Mouse (Mus musculus) adrenal gland, postnatal 14 days (tissue): ENCODE measurements around the gene Snx29. TPM values are rescaled to one million over a fixed set of nuclear protein-coding genes. Genes with fewer than 3 reads are reported as not detected.

Experiments used
- DNase-seq: peaks from one replicate; pipeline ENCODE4 v3.0.0; 2021; ENCODE audit warnings: mixed read lengths
- total RNA-seq: library from RNA; stranded (reverse); gene quantifications from 2 replicates; pipeline ENCODE4 v1.2.3, GENCODE M21; 2021

Gene Snx29
- total RNA-seq, 1 experiment from 2014 or later, result 17.2 TPM

DNA sequence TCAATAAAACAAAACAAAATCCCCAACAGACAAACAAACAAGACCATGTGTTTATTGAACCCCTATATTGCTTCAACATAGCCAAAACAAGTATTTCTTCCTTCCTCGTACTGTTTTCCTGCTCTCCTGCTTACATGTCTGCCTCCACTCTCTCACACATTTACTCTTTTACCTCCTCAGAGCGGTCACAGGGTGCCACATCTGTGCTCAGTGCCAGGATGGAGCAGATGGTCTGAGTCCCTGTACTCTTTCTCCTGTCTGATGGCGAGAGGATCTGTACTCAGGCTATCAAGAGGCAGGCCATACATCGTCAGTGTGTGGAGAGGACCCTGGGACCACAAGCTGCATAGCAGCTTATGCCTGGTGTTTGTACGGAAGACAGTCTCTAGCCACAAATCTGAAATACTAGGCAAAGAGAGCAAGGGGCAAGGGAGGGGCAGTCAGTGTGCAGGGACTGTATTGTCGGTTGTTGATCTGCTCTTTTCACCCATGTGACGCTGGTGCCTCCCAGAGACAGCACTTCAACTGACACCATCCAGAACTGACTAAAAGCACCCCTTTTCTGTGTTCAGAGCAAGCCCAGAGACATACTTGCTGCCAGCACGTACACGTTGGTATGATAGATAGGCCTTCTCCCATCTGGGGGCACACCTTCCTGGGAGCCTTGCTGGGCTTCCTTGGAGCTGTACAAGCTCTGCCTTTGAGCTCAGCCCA lies 368.9 kb downstream of the Snx29 start:
- no peak for DNase-seq

DNA sequence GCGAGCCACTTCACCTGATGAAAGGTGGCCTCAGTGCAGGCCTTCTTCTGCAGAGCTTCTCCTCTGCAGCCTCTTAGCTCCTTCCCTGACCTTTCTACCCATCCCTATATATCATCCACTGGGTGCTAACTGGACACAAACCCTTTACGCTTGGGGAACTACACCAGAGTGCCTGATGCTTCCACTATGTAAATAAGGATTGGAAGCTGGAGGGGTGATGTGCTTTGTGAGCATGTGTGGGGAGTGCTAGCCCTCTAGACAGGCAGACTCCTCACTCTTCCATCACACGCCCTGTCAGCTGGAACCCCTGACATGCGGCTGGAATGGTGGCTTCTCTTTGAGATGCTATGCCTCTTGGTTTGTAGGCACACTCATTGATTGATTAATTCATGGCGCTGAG lies 370.0 kb downstream of the Snx29 start:
- no peak for DNase-seq

DNA sequence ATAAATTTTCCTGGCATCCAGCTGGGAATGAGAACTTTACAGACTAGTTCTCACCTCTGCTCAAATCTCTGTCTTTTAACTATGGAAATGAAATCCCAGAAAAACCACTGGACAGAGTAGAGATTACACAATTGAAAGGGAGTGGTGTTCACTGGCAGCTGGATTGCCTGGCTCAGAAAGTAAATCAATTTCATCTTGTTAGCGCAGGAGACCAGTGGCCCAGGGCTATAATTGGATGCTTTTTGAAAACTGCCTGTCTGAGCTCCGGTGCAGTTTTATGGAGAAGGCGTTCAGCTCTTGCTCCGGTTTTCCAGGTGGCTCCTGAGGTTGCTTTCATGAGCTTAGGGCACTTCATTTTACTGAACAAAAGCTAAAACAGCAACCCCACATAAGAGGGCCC lies 371.7 kb downstream of the Snx29 start:
- no peak for DNase-seq

DNA sequence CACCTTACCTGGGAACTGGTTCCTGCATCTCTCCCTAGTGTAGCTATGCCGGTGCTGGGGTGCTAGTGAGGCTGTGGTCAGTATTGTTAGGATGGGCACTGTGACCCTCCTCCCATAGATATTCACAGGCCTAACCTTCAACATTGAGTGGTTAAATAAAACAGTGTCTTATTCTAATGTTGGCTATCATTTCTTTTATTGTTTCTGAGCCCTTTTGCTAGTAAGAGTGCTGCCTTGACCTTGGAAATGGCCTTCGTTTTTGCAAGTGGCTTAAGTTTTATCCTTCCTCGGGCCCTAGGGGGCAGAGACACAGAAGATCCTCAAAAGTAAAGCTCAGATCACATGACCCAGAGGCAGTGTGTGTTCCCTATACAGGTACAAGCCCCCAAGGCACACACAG lies 374.1 kb downstream of the Snx29 start:
- DNase-seq, result no peak

DNA sequence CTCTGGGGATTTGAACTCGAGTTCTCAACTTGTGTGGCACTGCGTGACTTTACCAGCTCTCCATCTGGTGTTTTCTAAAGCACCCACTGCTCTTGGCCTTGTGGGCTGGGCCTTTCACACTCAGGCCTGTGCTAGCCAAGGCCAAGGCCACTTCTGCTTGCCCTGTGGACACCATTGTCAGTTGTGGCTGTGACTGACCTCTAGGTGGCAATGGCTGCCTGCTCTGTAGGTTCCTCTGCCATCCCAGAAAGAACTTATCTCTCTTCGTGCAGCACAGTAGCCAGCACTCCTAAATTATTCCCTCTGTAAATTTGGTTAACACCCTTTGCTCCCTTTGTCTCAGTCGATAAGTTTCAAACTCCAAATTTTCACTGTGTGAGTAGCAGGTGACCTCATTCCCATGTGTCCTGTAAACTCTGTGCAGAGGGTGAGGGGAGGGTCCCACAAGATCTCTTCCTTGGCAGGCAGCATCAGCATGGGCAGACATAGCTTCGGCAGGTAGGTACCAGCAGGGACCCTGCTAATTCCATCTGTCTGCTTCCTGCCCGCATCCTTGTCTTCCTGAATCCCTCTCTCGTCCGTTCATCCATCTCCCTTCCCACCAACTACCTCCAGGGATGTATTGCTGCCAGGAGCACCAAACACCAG lies 375.1 kb downstream of the Snx29 start:
- DNase-seq, result peak; percentile 73

DNA sequence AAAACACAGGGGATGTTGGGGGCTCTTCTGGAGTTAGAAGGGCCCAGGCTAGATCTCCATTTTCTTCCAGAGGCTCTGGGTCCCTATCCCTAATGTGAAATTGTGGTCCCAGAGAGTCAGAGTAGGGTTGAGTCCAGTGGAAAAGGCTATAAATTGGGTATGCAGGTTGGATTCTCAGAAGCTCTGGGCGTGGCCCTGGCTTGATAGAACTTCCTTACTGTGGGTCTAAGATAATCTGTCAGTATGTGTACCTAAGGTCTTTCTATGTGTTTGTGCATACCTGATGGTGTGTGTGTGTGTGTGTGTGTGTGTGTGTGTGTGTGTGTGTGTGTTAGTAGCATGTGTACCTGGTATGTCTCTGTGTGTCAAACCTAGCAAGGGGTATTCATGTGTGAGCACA lies 378.9 kb downstream of the Snx29 start:
- DNase-seq, result no peak

DNA sequence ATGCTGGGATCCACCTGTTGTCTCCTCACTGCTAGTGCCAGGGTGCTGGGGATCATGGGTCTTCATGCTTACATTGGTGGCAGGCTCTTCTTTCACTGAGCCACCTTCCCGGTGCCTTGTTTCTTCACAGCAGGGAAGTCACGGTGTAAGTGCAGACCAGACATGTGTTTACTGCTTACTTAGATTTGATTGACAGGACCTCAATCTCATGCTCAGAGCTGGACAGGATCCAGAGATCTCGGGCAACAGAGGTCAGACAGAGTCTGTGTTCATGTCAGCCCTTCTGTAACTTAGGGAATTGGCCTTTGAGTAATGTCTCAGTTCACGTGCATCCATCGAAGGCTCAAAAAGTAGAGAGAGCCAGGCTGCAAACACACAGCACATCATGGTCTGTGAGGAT lies 381.4 kb downstream of the Snx29 start:
- DNase-seq, result no peak

DNA sequence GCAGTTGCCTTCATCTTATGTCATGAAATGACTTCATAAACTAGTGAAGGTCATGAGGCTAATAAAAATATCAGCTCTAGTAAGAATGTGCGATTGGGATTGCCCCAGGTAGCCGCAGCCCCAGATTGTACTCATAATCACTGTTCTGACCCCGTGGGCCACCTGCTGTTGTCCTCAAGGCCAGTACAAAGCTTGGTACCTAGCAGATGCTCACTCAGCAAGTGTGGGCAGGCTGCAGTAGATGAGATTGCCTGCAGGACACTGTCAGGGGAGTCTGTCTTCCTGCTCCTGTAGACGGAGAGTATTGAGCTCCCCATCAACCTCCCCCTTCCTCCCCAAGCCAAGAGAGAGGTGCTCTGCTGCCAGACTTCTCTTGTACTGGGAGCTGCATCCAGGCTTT lies 382.7 kb downstream of the Snx29 start:
- DNase-seq, result no peak

DNA sequence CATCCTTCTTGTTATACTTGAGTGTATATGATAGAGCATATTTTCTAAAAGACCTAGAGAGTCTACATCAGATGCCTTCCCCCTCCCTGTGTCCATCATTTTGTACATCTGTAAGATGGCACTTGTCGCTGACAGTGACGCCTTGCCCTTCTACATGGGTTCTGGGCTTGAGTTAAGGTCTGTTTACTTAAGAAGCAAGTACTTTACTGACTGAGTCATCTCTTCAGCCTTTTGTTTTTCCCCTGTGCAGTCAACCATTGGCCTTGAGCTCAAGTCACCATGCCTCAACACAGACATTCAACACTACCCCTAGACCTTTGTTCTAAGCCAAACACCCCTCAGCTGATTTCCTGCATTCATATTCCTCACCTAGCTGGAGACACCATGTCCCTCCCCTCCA lies 385.4 kb downstream of the Snx29 start:
- no peak for DNase-seq

DNA sequence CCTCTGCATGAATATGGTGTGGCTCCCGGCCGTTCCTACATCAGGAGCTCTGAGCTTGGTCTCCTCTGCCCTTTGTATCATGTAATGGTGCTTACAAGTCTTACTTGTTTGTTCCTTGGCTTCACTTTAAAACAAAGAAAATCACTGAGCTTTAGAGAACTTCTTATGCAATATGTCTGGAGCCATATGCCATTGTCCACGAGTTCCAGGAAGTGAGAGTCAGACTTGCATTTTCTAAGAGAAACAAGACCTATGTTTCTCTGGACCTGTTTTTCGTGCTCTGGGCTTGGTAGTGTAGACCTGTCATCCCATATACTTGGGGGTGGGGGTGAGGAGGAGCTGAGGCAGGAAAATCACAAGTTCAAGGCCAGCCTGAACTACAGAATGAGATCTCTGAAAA lies 386.7 kb downstream of the Snx29 start:
- DNase-seq, result no peak

DNA sequence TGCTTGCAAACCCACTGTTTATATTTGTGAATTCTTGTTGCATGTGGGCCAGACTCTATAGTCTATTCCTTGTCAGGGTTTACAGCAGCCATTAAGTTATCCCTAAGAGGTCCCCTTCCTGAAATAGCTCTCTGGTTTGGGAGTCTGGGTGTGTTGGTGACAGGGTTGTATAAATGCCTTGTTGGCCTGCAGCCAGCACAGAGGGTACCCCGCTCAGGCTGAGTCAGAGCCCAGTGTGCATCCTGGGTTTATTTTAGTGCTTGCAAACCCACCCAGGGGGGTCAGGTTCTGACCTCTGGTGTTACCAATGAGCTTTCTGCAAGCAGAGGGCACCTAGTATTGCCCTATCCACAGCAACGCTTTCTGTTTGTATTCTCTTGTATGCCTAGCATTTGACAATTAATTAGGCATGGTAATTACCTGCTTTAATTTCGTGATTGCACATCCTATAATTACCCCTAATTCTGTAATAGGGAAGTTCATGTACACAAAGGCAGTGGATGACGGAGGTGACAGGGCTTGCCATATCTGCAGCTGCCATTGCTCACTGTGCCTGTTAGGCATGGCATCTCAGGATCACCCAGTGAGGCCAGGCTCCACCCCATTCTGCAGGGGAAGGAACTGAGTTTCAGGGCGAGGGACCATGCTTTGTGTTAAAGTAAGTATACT lies 387.4 kb downstream of the Snx29 start:
- no peak for DNase-seq

DNA sequence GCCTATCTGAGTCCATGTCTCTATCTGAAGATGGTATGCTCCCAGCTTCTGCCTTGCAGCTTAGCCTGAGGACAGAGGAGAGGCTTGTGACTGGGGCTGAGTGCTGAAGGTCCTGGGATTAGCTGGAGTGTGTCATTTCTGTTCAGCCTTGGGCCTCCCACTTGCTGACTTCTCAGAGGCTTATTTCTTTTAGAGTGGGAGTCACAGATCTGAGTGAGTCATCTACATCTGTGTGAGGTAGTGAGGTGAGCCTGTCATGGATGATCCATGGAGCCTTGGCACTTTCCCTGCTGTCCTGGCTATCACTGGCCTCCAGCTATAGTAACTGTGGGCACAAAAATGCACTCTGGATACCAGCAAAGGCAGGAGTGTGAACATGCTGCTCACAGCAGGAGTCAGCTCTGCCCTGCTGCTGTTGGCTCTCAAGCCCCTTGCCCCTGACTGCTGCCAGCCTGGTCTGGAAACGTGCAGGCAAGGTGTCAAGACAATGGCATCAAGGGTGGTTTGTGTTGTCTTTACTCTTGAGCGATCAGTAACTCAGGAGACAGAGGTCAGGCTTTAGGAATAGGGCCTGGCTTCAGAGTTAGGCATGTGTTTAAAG lies 390.7 kb downstream of the Snx29 start:
- peak; percentile 64 for DNase-seq

DNA sequence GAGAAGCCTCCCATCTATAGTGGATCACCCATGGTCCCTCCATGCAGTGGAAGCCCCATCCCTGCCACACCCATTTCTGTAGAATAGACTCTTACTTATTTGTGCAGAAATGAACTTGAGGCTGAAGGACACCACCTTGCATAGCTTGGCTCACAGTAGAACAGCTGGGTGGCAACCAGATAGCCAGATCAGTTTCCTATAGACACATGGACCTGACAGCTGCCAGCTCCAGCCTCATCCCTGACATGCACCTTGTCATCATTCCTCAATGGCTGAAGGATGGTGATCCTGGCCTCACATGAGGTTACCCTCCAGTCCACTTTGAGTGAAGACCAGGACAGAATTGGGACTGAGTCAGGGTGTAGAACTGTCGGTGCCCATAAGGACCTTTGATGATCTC lies 394.2 kb downstream of the Snx29 start:
- DNase-seq, result no peak

DNA sequence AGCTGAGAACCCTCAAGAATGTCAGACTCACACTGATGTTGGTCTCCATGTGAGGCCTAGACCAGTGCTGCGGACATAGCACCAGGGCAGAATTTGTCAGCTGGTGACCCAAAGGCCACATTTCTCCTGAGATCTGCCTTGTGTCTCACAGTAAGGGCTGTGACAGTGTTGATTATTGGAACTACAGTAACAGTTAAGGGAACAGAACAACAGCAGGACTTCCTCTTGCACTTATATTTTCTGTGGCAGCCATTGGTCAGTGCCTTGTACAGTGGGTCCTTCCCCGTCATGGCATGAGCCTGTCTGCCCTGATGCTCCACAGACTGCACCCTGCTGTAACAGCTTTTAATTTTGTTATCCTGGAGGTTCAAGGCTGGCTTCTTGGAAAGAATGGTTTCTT lies 403.2 kb downstream of the Snx29 start:
- DNase-seq, result no peak

DNA sequence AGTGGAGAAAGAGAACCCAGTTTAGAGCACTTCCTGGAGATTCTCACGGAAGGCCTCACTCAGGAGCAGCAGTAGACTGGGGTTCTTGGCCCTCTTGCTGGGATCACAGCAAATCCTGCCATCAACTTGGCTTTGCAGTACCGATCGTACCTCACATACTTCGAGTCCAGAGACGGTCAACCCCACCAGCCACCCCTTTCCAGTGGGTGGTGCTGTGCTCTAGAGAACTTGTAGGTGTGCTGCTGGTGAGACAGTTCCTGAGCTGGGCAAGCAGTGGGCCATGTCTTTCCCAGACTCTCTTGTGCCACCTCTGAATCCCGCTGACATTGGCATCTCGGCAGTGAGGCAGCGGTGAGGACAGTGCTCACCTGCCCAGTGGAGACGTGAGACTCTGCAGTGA lies 404.6 kb downstream of the Snx29 start:
- no peak for DNase-seq

DNA sequence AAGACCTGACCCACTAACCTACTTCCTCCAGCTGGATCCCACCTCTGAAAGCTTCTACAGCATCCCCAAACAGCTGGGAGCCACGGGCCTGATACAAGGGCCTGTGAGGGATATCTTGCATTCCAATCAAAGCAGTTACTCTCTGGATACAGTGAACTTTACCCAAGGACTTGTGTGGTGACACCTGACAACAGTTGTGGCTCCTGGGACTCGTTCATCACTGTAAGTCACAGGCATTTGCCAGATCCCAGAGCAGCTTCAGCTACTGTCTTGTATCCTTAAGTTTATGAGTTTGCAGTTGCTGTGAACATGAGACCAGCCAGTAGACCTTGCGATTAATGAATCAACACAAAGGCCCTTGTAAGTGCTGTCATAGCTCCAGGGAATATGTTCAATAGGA lies 405.4 kb downstream of the Snx29 start:
- DNase-seq, result no peak

DNA sequence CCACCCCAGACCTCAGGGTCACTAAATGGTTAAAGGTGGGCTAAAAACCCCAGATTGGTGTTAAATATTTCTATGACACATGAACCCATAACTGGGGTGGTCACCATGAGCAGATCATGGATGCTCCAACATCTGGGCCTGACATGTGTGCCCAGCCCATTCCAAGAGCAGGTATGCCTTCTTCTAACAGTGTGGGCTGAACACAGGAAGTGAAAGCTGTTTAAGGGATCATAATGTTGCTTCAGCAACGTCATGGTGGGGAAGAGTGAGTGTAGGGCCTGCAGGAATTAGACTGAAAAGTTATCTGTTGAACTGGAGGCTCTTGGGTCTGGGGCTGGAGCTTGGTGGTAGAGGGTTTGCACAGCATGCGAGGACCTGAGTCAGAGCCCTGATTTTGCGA lies 405.9 kb downstream of the Snx29 start:
- DNase-seq, result no peak

DNA sequence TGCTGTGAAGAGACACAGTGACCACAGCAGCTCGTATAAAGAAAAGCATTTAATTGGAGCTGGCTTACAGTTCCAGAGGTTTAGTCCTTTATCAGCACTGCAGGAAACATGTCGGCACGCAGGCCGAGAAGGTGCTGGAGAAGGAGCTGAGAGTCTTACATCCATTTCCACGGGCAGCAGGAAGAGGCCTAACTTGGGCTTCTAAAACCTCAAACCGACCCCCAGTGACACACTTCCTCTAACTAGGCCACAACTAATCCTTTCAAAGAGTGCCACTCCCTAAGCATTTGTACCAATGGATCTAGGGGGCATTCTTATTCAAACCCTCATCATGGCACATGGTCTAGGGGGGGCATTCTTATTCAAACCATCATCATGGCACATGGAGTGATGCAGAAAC lies 406.4 kb downstream of the Snx29 start:
- DNase-seq, result no peak

DNA sequence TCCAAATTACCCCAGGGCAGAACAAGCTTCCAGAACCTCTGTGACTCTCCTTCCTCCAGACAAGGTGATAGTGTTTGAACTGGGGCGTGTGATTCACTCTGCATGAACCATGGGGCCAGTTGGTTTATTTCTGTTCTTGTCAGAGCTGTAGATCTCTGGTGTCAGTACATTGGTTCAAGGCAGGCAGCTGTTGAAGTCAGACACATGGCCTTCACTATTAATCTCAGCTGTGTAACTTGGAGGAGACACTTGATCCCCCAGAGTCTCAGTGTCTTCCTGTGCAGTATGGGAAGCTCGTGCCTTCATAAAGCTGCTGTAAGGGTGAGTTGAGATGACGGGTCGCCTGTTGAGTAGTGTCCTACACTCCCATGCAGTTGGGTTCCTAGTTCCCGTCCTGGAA lies 407.1 kb downstream of the Snx29 start:
- no peak for DNase-seq

DNA sequence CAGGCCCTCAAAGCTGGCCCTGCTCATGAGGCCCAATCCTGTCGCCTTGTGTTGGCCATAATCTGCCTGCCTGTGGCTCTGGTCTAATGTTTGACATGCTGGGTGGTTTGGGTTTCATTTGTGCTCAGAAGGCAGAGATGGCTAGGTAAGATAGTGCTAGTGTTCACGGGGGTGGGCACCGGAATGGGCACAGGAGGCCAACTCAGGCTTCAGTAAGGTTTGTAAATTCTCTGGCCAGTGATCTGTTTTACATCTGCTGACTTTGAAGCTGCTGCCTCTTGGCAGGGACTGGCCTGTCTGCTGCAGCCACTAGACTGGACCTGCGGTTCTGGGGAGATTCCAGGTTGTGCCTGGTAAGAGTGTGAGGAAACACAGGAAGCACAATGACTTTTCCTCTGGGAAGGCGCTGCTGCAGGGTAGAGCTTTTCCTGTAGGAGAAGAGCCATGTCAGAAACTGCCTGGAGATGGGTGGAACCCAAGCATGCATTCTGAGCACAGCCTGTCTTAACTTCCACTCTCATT lies 408.4 kb downstream of the Snx29 start:
- no peak for DNase-seq

DNA sequence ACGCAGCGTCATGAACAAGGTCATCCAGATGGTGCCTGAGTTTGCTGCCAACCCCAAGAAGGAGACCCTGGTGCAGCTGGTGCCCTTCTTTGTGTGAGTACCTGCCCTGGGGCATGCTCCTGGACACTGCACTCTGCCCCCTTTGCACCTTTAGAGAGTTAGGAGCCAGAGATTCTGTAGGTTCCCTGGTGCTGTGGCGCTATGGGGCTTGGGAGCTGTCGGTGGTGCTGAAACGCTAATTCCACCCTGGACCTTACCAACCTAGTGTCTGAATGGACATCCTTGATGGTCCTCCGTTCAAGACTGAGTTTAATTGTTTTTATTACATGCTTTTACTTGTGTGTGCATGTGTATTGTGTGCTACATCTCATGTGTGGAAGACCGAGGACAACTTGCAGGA lies 415.6 kb downstream of the Snx29 start:
- DNase-seq, result peak; percentile 46

DNA sequence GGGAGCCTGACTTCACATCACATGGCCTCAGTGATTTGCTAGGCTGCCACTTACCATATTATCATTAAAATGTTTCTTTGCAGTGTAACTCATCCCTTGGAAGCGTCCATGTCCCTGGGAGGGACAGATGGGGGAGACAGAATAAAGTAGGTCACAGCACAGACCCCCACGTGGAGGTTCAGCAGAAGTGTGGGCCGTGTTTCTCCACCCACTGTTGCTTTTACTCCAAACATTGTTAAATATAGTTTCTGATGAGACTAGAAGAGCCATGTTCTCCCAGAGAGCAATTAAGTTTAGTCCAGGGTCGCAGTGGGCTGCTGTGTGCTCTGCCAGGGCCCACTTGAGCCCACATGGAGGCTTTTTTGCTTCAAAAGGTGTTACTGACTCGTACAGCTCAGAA lies 419.2 kb downstream of the Snx29 start:
- no peak for DNase-seq

DNA sequence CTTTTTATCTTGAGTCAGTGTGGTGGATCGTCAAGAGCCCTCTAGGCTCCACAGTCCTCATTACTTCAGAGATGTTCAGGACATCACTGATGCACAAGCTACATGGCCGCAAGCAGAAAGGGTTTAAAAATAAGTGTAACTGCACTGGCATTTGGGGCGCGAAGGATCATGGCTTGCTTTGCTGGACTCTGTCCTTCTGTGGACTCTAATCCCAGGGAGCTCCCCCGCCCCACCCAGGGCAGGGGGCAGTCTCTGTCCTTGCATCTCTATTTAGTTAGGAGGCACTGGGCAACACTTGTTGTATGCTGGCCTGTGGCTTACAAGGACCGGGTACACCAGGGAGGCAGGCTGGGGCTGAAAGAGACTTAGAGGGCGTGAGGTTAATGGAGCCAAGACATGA lies 419.6 kb downstream of the Snx29 start:
- no peak for DNase-seq
